Mouse (Mus musculus): ENCODE data around the gene Olfr211. TPM values are rescaled to one million over a fixed set of nuclear protein-coding genes. Genes with fewer than 3 reads are reported as not detected.
A peak's percentile ranks its signal among the peaks of the same experiment; 100 is the strongest.

The Olfr211 gene
- polyA plus RNA-seq (2016; fragmentation: Nextera tagmentation; extraction: Ambion mirVana) = not detected in 2 replicates

DNA sequence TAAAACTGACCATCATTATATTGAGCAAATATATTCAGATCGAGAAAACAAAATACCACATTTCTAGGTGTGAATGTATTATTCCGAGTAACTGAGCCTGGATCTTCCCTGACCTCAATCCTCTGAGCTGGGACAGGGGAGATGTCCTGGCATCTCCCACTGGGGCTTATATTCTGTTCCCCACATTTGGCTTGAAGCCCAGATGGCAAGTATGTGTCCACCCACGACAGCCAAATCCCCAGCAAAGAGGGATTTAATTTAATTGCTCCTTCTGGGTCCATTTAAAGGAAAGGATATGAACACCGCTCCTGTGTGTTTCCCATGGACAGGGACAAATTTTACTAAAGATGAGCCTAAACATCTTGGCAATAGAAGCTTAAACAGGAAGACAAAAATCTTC lies at the start of gene Olfr211:
TSS of gene Olfr211 (plus strand) at position 301 of the 400 bp plus-strand sequence.
- H3K27ac ChIP-seq (replicated peaks) = no peak within 1 kb of the TSS
- no peaks in the 10 kb centered on the region for H3K9me3 ChIP-seq
- no peak within 1 kb of the TSS for H3K4me3 ChIP-seq
- DNase-seq (ENCODE audit: low spot score) = no peak
- no peaks in the 10 kb centered on the region for H3K36me3 ChIP-seq (replicated peaks)
- no peaks in the 10 kb centered on the region for H3K27me3 ChIP-seq (replicated peaks; ENCODE audit: low read depth, poor library complexity, severe bottlenecking)
- no peaks in the 10 kb centered on the region for H3K4me1 ChIP-seq
- 77% methylated on average over 4 of the region's 4 CpGs for WGBS

DNA sequence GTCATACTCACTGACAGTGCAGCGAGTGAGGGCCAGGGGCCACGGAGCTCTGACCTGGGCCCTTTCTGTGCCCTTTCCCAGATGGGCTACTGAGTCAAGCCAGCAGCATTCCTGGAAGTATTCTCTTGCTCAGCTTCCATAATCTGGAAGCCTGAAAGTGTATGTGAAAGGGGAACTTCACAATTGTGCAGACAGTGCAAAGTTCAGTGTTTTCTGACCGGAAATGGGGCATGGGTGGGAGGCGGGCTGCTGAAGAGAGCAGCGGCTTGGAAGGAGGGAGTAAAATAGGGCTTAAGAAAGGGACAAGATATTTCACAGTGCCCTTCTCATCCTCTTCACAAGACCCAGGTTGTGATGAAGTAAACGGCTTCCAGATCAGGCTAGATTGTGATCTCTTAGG lies 49.4 kb upstream of the Olfr211 start:
- H3K4me3 ChIP-seq = no peak overlapping the region
- DNase-seq (ENCODE audit: low spot score) = no peak
- no peaks in the 10 kb centered on the region for H3K4me1 ChIP-seq
- no peak overlapping the region for H3K27ac ChIP-seq (replicated peaks)
- H3K36me3 ChIP-seq (replicated peaks) = no peaks in the 10 kb centered on the region
- H3K9me3 ChIP-seq = no peaks in the 10 kb centered on the region
- H3K27me3 ChIP-seq (replicated peaks; ENCODE audit: low read depth, poor library complexity, severe bottlenecking) = no peaks in the 10 kb centered on the region
- WGBS = 90% methylated on average over 6 of the region's 6 CpGs

DNA sequence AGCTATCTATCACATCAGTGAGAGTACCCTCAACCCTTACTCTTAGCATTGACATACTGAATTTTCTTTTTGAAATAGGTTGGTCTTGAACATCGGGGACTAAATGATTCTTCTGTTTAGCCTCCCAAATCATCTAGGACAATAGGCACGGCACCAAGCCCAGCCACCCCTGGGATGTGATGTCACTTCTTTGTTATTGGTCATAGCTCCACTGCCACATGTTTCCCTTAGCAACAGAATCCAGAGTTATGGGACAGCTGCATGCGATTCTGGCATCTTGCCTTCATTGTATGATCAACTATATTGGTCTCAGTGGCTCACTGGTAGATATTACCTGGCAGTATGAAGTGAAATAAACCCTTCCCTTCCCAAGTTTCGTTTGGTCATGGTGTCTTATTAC lies 48.4 kb upstream of the Olfr211 start:
- WGBS = 79% methylated on average over 4 of the region's 4 CpGs
- Histone ChIP-seq H3K27ac (replicated peaks) (no peak overlapping the region), H3K9me3 (no peaks in the 10 kb centered on the region), H3K27me3 (replicated peaks; ENCODE audit: low read depth, poor library complexity, severe bottlenecking) (no peaks in the 10 kb centered on the region), H3K4me3 (no peak overlapping the region), H3K4me1 (no peaks in the 10 kb centered on the region), H3K36me3 (replicated peaks) (no peaks in the 10 kb centered on the region)
- no peak for DNase-seq (ENCODE audit: low spot score)

DNA sequence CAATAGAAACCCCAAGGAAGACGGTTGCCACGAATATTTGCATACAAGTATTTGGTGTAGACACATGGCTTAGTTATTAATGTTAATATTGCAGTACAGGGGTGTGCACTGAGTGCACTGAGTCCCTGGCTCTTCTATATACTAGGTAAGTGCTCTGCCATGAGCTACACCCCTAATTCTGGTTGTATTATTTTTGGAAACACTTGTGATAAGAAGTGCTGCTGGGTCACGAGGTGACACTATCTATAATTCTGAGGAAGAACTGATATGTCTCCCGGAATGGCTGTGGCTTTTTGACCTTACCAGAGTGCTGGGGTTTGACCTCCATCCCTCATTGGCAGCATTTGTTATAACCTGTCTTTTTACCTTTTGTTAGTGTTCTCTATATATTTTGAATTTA lies 48.0 kb upstream of the Olfr211 start:
- 83% methylated on average over 4 of the region's 4 CpGs for WGBS
- Histone ChIP-seq H3K27me3 (replicated peaks; ENCODE audit: low read depth, poor library complexity, severe bottlenecking) (no peaks in the 10 kb centered on the region), H3K27ac (replicated peaks) (no peak overlapping the region), H3K4me1 (no peaks in the 10 kb centered on the region), H3K4me3 (no peak overlapping the region), H3K9me3 (no peaks in the 10 kb centered on the region), H3K36me3 (replicated peaks) (no peaks in the 10 kb centered on the region)
- no peak for DNase-seq (ENCODE audit: low spot score)

DNA sequence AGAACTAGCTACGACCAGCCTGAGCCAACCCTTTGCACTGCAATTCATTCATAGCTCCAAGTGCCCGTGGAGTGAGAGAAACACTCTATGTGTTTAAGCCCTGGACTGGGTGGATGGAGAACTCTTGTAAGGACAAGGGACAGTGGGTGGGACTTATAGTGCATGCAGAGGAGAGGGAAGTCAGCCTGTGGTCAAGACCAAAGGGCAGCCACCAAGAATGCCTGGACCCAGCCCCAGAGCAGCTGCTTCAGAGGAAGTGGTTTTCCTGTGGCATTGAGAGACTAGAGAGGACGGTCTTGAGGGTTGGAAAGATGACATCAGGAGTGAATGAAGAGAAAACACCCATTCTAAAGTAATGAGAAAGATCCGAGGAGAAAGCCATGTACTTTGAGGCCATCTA lies 33.1 kb upstream of the Olfr211 start:
- WGBS = 80% methylated on average over 4 of the region's 4 CpGs
- DNase-seq (ENCODE audit: low spot score) = no peak
- H3K4me3 ChIP-seq = no peak overlapping the region

DNA sequence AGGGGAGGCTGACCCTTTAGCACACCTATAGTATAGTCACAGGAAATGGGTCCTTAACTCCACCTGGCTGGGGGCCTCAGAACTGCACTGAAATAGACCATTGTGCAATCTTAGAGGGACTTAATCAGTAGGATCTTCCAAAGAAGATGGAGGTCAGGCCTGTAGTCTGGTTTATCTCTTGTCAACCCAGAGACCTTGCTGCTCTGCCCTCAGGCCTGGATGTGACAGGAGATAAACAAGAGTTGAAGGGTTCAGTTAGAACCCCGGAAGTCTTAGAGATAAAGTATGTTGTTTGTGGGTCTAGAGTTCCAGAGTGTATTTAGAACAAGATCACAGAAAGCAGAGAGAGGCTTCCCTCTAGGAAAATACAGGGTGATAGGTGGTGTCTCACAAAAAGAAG lies 32.4 kb upstream of the Olfr211 start:
- WGBS = 86% methylated on average over 1 of the region's 1 CpGs
- no peak overlapping the region for H3K4me3 ChIP-seq
- H3K9me3 ChIP-seq = no peaks in the 10 kb centered on the region
- no peaks in the 10 kb centered on the region for H3K36me3 ChIP-seq (replicated peaks)
- DNase-seq (ENCODE audit: low spot score) = no peak
- no peak overlapping the region for H3K27ac ChIP-seq (replicated peaks)
- peaks cover 35% of the 10 kb centered on the region for H3K27me3 ChIP-seq (replicated peaks; ENCODE audit: low read depth, poor library complexity, severe bottlenecking)
- H3K4me1 ChIP-seq = peaks cover 8% of the 10 kb centered on the region

More for the DNA sequence above, 33.1 kb upstream of the Olfr211 start:
- H3K27me3 ChIP-seq (replicated peaks; ENCODE audit: low read depth, poor library complexity, severe bottlenecking) = peaks cover 28% of the 10 kb centered on the region
- no peak overlapping the region for H3K27ac ChIP-seq (replicated peaks)
- H3K9me3 ChIP-seq = no peaks in the 10 kb centered on the region
- no peaks in the 10 kb centered on the region for H3K36me3 ChIP-seq (replicated peaks)
- peaks cover 5% of the 10 kb centered on the region for H3K4me1 ChIP-seq

DNA sequence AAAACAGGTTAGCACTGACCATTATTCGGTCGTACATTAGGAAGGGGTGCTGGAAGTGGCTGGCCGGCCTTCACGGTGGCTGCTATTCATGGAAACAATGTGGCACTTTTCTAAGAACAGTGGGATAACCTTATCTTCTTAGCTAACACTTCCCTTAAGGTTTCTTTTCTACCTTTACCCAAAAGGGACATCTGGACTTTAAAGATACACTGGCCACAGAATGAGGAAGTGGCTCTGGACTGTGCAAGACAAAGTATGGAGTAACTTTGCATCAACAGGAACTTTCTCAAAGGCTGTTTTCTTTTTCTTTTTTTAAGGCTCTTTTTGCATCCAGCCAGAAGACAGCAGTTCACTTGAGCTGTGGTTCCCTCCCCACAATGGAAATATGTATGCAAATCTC lies 30.2 kb upstream of the Olfr211 start:
- WGBS = 78% methylated on average over 4 of the region's 4 CpGs
- no peak for DNase-seq (ENCODE audit: low spot score)
- H3K27ac ChIP-seq (replicated peaks) = no peak overlapping the region
- peaks cover 47% of the 10 kb centered on the region for H3K27me3 ChIP-seq (replicated peaks; ENCODE audit: low read depth, poor library complexity, severe bottlenecking)
- H3K36me3 ChIP-seq (replicated peaks) = no peaks in the 10 kb centered on the region
- H3K9me3 ChIP-seq = no peaks in the 10 kb centered on the region
- H3K4me3 ChIP-seq = no peak overlapping the region
- H3K4me1 ChIP-seq = peaks cover 8% of the 10 kb centered on the region

DNA sequence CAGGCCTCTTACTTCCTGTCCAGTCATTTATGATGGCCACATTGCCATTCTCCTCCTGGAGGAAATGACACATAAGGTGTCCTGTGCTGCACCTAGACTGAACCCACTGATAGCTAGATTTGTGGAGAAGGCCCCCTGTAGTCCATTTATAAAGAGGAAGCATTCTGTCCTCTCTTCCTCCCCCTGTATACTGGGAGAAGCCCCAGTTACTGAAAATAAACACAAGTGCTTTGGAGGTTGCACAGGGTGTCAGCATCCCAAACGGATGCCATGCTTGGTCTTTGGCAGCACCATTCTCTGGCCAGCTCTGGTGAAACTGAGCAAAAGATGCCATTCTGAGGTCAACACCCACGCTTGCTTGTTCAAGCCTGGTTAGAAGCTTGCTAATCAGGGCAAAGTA lies 29.7 kb upstream of the Olfr211 start:
- no peak overlapping the region for H3K4me3 ChIP-seq
- no peak overlapping the region for H3K27ac ChIP-seq (replicated peaks)
- peaks cover 8% of the 10 kb centered on the region for H3K4me1 ChIP-seq
- DNase-seq (ENCODE audit: low spot score) = no peak
- no peaks in the 10 kb centered on the region for H3K36me3 ChIP-seq (replicated peaks)
- WGBS = 64% methylated on average over 2 of the region's 2 CpGs
- H3K9me3 ChIP-seq = no peaks in the 10 kb centered on the region
- peaks cover 47% of the 10 kb centered on the region for H3K27me3 ChIP-seq (replicated peaks; ENCODE audit: low read depth, poor library complexity, severe bottlenecking)

DNA sequence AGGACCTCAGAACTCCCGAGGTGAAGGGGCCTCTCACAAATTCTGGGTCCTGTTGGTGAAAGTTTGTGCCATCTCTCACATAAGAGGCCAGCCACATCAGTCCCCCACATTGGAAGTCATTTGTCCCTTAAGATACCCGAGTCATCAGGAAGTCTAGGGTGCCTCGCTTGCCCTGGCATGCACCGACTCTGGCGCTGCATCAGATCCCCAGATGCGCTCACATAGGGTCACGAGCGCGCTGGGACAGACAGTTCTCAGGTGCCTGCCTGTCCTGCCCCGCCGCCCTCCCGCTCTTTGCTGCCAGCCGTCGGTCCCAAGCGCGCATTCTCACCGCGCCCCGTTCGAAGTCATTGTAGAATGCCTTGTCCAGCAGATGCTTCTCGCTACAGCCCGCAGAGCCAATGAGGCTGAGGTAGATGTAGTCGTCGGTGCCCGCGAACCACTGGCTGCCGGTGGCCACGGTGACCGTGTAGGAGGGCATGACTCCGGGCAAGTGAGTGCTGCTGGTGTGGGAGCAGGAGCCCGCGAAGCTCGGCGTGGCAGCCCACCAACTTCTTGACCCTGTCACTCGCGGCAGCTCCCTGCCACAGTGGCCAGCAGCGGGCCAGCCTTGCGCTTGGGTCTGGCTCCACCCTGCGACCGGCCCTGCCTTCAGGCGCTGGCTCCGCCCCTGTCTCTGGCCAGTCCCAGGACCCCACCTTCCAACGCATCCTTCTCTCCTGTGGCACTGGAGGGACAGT lies 28.2 kb upstream of the Olfr211 start, which contains the start of gene Alox5:
TSS of gene Alox5 (minus strand) at position 635 of the 740 bp plus-strand sequence.
- Histone ChIP-seq H3K9me3 (no peaks in the 10 kb centered on the region), H3K4me1 (peaks cover 8% of the 10 kb centered on the region), H3K4me3 (peak within 1 kb of the TSS; percentile 61), H3K27ac (replicated peaks) (no peak within 1 kb of the TSS; the same call in 1 of the 2 replicates), H3K36me3 (replicated peaks) (no peaks in the 10 kb centered on the region), H3K27me3 (replicated peaks; ENCODE audit: low read depth, poor library complexity, severe bottlenecking) (peaks cover 47% of the 10 kb centered on the region)
- WGBS = 2% methylated on average over 43 of the region's 43 CpGs
- peak; percentile 55 for DNase-seq (ENCODE audit: low spot score)

DNA sequence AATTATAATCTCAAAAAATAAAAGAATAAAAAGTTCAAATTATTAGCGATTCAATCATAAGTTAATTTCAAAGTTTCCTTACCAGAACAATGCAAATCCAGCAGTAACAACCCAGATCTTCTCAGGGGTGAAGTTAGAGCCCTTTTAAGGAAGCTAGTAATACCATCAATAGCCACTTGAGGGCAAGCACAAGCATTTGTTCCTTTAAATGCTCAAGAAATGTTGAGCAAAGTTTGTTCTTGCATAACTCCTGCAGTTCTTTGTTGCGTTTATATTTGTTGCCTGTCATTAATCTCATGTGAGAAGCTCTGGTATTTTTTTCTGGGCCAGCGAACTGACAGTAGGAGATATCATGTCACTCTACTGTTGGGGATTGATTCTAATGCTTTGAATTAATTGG lies 20.8 kb upstream of the Olfr211 start:
- no peaks in the 10 kb centered on the region for H3K27me3 ChIP-seq (replicated peaks; ENCODE audit: low read depth, poor library complexity, severe bottlenecking)
- WGBS = 38% methylated on average over 3 of the region's 3 CpGs
- H3K27ac ChIP-seq (replicated peaks) = no peak overlapping the region
- H3K36me3 ChIP-seq (replicated peaks) = no peaks in the 10 kb centered on the region
- no peaks in the 10 kb centered on the region for H3K9me3 ChIP-seq
- DNase-seq (ENCODE audit: low spot score) = no peak
- H3K4me3 ChIP-seq = no peak overlapping the region
- H3K4me1 ChIP-seq = no peaks in the 10 kb centered on the region

DNA sequence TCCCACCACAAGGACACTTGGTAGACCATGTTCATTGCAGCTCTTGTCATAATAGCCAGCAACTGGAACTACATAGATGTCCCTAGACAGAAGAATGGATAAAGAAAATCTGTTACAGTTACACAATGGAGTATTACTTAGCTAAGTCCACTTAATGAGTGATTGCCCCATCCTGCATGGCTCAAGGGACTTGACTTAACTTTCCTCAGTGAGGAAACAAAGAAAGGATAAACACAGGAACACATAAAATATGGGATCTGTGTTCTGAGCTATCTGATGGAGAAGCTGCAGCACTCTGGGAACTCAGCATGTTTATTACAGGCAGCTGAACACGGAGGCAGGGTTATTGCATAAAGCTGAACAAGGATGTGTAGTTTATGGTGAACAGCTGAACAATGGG lies 3.8 kb upstream of the Olfr211 start:
- Histone ChIP-seq H3K4me1 (no peaks in the 10 kb centered on the region), H3K27me3 (replicated peaks; ENCODE audit: low read depth, poor library complexity, severe bottlenecking) (no peaks in the 10 kb centered on the region), H3K36me3 (replicated peaks) (no peaks in the 10 kb centered on the region), H3K4me3 (no peak overlapping the region), H3K27ac (replicated peaks) (no peak overlapping the region), H3K9me3 (no peaks in the 10 kb centered on the region)
- 77% methylated on average over 1 of the region's 1 CpGs for WGBS
- DNase-seq (ENCODE audit: low spot score) = no peak

DNA sequence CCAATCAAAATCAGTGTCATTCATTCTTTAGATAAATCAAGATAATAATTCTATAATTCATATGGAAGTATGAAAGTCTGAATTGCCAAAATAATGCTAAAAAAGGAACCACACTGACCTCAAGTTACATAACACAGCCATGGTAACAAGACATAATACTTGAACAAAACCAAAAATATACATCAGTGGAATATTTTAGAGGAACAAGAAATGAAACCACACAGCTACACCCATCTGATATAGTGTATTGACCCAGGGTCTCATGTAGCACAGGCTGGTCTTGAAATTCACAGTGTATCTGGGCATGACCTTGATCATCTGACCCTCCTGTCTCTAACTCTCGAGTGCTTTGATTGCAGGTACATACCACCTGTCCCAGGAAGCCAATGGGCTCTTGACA lies 2.1 kb upstream of the Olfr211 start:
- no peaks in the 10 kb centered on the region for H3K27me3 ChIP-seq (replicated peaks; ENCODE audit: low read depth, poor library complexity, severe bottlenecking)

DNA sequence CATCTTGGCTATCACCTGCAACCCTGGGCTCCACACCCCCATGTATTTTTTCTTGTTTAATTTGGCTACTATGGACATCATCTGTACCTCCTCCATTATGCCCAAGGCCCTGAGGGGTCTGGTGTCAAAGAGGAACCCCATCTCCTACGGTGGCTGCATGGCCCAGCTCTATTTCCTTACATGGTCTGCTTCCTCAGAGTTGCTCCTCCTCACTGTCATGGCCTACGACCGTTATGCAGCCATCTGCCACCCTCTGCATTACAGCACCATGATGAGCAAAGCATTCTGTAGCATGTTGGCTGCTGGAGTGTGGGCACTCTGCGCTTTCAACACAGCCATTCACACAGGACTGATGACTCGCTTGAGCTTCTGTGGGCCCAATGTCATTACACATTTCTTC lies 4.9 kb downstream of the Olfr211 start:
- no peak for DNase-seq (ENCODE audit: low spot score)
- Histone ChIP-seq H3K36me3 (replicated peaks) (no peaks in the 10 kb centered on the region), H3K4me3 (no peak overlapping the region), H3K27me3 (replicated peaks; ENCODE audit: low read depth, poor library complexity, severe bottlenecking) (no peaks in the 10 kb centered on the region), H3K4me1 (no peaks in the 10 kb centered on the region), H3K9me3 (no peaks in the 10 kb centered on the region), H3K27ac (replicated peaks) (no peak overlapping the region)
- 91% methylated on average over 5 of the region's 5 CpGs for WGBS

More for the DNA sequence above, 2.1 kb upstream of the Olfr211 start:
- Histone ChIP-seq H3K4me3 (no peak overlapping the region), H3K27ac (replicated peaks) (no peak overlapping the region), H3K4me1 (no peaks in the 10 kb centered on the region), H3K9me3 (no peaks in the 10 kb centered on the region), H3K36me3 (replicated peaks) (no peaks in the 10 kb centered on the region)
- no peak for DNase-seq (ENCODE audit: low spot score)
- WGBS = 68% methylated on average over 1 of the region's 1 CpGs

Data from embryonic facial prominence, embryonic 10.5 days (tissue).